Mouse (Mus musculus) Patski (cell line): ENCODE measurements around the gene Spred3. TPM values are rescaled to one million over a fixed set of nuclear protein-coding genes. Genes with fewer than 3 reads are reported as not detected.
"Not testable (repeated sequence)": the region's sequence is repeated elsewhere in the genome, so short reads cannot be mapped to it uniquely, and the experiment has no call there.

Experiments
- ATAC-seq: fragments of 100-300 bp; one replicate; pipeline ENCODE4 v1.8.0; 2021
- CTCF ChIA-PET: fragments of 350-600 bp; sonication (Branson Sonifier 250); formaldehyde crosslinking; loops from one replicate; lab custom pipeline; 2022; ENCODE audit warnings: inconsistent platforms; lab: Charles Lee
- POLR2A ChIA-PET: fragments of 350-600 bp; sonication (Branson Sonifier 250); formaldehyde crosslinking; loops from one replicate; lab custom pipeline; 2022; ENCODE audit warnings: antibody characterized with exemption, inconsistent platforms; lab: Charles Lee
- DNase-seq: peaks from one replicate; pipeline ENCODE4 v3.0.0-alpha.2; 2011; ENCODE audit warnings: low read depth, low spot score
- H3K27me3 ChIP-seq: fragments of 371-371 bp; one replicate; pipeline ENCODE4 v1.5.1; 2021
- CTCF ChIP-seq: fragments of 100-300 bp; IDR thresholded peaks from one replicate; pipeline ENCODE4 v1.5.1; 2021
- in situ Hi-C: fragments of 300-500 bp; cut with MboI; formaldehyde crosslinking; loops from 3 replicates; pipeline ENCODE4 v1.11.1; 2018; ENCODE audit warnings: low pct_unique_long_range_greater_than_20kb, mixed read lengths
- polyA plus RNA-seq: library from polyadenylated mRNA; unstranded; gene quantifications from one replicate; pipeline ENCODE4 v1.2.3, GENCODE M21; 2021

The Spred3 gene
- polyA plus RNA-seq, 1 experiment from 2014 or later, result 42.6 TPM

DNA sequence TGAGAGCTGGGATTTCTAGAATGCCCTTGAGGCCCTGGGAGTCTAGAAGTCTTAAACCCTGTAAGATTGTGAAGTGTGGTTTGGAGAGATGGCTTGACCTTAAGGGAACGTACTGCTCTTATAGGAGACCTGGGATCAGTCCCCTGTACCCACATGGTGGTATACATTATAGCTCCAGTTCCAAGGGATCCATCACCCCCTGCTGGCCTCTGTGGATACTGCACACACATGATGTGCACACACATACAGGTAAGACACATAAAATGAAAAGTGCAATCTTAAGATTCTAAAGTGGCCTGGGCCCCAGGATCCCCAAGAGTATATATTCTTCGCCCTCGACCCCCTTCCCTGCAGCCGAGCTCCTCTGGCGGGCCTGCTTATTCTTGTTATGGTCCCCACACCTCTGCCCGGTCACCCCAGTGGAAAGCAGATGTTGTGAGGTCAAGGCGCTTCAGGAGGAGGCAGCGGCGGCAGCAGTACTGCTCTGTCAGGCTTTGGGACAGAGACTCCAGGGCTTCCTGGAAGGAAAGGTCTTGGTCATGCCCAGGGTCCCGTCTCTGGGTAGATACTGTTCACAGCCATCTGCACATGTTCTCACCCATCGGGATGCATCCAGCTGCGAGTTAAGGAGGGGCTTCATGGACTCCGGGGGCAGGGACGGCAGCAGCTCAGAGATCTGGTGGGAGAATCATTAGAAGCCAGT, 16.0 kb downstream of the Spred3 start:
- POLR2A ChIA-PET, result interaction anchor here (1.2 kb wide), 1 partner anchor 16 kb away, joined by 3 read pairs; no protein-coding TSS in a partner anchor
- CTCF ChIA-PET, result interaction anchor here (1.4 to 1.6 kb wide), 2 partner anchors 8 to 13 kb away, joined by 3 to 5 read pairs; no protein-coding TSS in a partner anchor
- no peaks in the 10 kb centered on the region for H3K27me3 ChIP-seq
- TF ChIP-seq CTCF, result no peak
- in situ Hi-C loops, result no loop called here
- DNase-seq (no peak), ATAC-seq (no peak)

DNA sequence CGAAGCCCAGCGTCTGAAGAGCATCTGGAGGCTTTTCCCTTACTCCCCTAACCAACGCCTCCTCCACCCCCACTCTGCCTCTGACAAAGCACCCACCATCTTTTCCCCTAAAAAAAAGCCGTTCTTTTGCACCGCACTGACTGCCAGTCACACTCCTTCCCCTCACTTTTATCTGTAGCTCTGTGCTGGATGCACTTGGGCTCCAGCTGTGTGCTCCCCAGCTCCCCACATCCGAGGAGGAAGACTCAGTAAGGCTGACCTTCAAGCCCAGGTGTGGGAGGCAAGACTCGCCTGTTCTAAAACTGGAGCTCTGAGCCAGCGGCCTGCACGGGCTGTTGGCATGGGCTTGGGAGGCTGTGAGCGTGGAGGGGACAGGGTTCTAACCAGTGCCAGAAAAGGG, 18.7 kb downstream of the Spred3 start:
- ChIA-PET CTCF (interaction anchor here (0.9 kb wide), 1 partner anchor 149 kb away, joined by 3 read pairs; no protein-coding TSS in a partner anchor), POLR2A (no interaction called here)
- no peak for DNase-seq
- TF ChIP-seq CTCF, result no peak
- no peak for ATAC-seq
- in situ Hi-C loops, result no loop called here
- peaks cover 5% of the 10 kb centered on the region for H3K27me3 ChIP-seq

DNA sequence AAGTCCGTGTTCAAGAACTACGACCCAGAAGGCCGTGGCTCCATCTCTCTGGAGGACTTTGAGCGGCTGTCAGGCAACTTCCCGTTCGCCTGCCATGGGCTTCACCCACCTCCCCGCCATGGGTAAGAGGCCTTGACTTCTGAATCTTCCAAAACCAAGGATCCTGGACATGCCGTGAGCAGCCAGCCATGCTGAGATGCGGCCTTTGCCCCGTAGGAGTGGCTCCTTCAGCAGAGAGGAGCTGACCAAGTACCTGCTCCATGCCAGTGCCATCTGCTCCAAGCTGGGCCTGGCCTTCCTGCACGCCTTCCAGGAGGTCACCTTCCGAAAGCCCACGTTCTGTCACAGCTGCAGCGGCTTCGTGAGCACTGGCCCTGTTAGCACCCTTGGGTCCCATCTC, 21.4 kb downstream of the Spred3 start:
- no peak for ATAC-seq
- CTCF ChIA-PET, result no interaction called here

DNA sequence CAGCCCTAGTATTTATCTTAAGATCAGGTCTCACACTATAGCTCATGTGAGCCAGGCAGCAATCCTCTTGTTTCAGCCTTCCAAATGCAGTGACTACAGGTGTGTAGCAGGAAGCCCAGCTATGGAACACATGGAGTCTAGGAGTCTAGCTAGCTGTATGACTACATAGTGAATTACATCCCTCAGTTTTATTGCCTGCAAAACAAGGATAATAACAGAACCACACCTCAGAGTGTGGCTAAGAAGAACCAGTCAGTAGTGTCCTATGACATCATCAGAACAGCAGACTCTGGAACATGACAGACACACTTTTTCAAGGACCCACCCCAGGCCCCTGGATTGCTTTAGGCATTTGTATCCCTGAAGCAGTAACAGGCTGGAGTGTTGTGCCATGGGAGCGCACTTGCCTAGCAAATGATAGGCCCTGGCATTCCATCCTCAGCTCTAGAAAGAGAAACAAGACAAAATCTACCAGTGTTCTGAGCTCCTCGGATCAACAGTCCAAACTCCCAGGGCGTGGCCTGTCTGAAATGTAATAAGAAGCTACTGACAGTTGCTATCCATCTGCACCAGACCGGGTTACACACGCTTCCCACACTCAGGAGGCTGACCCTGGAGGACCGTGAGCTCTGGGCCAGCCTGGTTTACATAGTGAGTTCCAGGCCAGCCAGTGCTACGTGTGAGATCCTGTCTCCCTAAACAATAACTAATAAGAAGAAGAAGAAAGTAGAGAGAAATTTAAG, 23.4 kb downstream of the Spred3 start:
- ChIA-PET POLR2A (no interaction called here), CTCF (interaction anchor here (1.2 to 1.9 kb wide), 2 partner anchors 8 to 21 kb away, joined by 3 to 5 read pairs; partner anchors contain the start of gene Ryr1)
- no peak for TF ChIP-seq CTCF
- peaks cover 5% of the 10 kb centered on the region for H3K27me3 ChIP-seq
- in situ Hi-C loops, result no loop called here
- DNase-seq (no peak), ATAC-seq (no peak)

More for the DNA sequence above, 21.4 kb downstream of the Spred3 start:
- TF ChIP-seq CTCF, result no peak
- H3K27me3 ChIP-seq, result peaks cover 5% of the 10 kb centered on the region
- POLR2A ChIA-PET, result no interaction called here
- DNase-seq, result no peak
- in situ Hi-C loops, result no loop called here

DNA sequence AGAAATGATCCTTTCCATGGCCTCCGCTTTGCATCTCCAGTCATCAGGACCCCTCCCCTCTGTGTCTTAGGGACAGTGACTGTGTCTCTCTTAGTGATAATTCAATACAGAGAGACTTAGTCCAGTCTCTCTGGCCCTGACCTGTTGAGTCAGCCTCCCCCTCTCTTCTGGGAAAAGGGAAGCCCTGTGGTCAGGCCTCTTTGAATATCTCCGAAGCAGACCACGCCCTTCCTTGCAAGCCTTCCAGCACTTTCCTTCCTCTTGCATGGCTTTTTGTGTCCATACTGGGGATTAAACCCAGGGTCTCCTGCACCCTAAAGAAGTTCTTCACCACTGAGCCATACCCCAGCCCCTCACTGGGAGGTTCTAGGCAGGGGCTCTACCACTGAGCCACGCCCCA, 26.2 kb downstream of the Spred3 start:
- ChIA-PET CTCF (no interaction called here), POLR2A (no interaction called here)
- no peak for TF ChIP-seq CTCF
- DNase-seq, result no peak
- in situ Hi-C loops, result no loop called here
- ATAC-seq, result no peak
- H3K27me3 ChIP-seq, result peaks cover 5% of the 10 kb centered on the region

DNA sequence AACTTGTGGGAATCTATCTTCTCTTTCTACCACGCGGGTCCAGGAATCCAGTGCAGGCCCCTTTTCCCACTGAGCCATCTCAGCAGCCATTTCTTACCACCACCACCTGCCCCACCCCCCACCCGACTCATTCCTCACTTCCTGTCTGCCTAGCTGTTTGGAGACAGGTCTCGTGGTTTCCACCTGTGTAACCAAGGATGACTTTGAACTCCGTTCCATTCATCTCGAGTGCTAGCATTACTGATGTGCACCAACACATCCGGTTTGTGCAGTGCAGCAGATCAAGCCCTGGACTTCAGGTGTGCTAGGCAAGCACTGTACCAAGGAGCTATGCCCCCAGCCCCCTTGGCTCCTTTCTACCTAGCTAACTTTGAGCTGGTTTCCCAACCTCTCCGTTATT, 28.8 kb downstream of the Spred3 start:
- ATAC-seq (no peak), DNase-seq (no peak)
- no peak for TF ChIP-seq CTCF
- ChIA-PET POLR2A (no interaction called here), CTCF (interaction anchor here (1.5 kb wide), 1 partner anchor 13 kb away, joined by 3 read pairs; no protein-coding TSS in a partner anchor)
- peaks cover 10% of the 10 kb centered on the region for H3K27me3 ChIP-seq
- in situ Hi-C loops, result no loop called here

DNA sequence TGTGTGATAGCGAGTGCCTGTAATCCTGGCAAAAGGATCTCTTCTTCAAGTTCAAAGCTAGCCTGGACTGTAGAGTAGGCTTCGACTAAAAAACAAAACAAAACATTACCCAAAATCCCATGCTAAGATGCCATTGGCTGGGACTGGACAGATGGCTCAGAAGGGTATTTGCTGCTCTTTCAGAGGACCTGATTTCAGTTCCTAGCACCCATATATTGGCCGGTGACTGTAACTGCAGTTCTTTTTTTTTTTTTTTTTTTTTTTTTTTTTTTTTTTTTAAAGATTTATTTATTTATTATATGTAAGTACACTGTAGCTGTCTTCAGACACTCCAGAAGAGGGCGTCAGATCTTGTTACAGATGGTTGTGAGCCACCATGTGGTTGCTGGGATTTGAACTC, 31.0 kb downstream of the Spred3 start:
- in situ Hi-C loops, result loop anchor here (5.0 kb wide), 1 partner anchor 93 kb away; the partner anchor contains the start of gene Kcnk6
- not testable (repeated sequence) for DNase-seq, ATAC-seq
- ChIA-PET CTCF (interaction anchor here (0.8 kb wide), 1 partner anchor 8 kb away, joined by 3 read pairs; no protein-coding TSS in a partner anchor), POLR2A (interaction anchor here (1.2 kb wide), 1 partner anchor 16 kb away, joined by 3 read pairs; no protein-coding TSS in a partner anchor)
- peaks cover 23% of the 10 kb centered on the region for H3K27me3 ChIP-seq

DNA sequence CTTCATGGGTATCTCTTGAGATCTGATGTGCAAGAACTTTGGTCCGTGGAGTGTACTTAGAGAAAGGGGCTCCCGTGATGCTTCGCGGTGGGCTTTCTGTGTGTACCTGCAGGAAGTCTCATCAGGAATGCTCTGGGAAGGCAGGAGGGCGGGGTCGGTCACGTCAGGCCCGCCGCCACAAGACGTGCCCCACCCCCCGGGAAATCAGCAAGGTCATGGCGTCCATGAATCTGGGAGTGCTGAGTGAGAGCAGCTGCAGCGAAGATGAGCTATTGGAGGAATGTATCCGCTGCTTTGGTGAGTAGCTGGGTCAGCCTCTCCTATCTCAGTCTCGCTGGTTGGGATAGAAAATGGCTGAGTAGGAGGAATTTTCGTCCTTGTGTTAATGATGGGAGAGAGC, 32.8 kb downstream of the Spred3 start:
- ATAC-seq (no peak), DNase-seq (no peak)
- CTCF ChIA-PET, result no interaction called here
- in situ Hi-C loops, result loop anchor here (5.0 kb wide), 1 partner anchor 95 kb away; the partner anchor contains the start of gene Kcnk6
- POLR2A ChIA-PET, result interaction anchor here (0.7 kb wide), 1 partner anchor 138 kb away, joined by 8 read pairs; no protein-coding TSS in a partner anchor
- peaks cover 27% of the 10 kb centered on the region for H3K27me3 ChIP-seq
- TF ChIP-seq CTCF, result no peak

DNA sequence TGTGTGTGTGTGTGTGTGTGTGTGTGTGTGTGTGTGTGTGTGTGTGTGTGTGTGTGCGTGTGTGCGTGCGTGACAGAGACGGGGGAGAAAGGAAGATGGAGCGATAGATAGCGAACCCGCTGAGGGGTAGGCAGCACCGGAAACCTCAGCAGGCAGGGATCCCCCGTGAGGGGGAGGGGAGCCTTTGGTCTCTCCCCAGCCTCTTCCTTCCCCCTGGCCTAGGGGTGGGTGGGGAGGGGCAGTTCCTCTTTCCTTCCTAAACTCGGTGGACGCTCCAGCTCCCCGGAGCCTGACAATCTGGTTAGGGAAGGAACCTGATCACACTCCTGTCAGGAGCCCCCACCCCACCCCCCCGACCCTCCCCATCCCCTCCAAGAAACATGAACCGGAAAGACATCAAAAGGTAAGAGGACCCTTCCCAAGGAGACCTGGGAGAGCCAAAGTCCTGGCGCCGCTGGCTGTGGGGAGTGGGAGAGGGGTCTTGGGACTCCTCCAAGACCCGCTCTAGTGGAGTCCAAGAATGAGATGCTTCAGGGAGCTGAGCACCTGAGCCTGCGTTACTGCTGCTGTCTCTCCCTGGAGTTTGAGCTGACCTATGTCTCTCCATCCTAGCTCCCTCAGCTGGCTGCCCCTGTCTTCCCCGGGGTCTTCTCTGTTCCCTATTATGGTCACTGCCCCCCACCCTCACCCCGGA, 35.4 kb downstream of the Spred3 start, which contains the start of gene Rasgrp4:
TSS of gene Rasgrp4 (plus strand) at position 159 of the 694 bp plus-strand sequence.
- ATAC-seq, result no peak
- no peak for TF ChIP-seq CTCF
- ChIA-PET POLR2A (no interaction called here), CTCF (no interaction called here)
- DNase-seq, result no peak
- H3K27me3 ChIP-seq, result peaks cover 27% of the 10 kb centered on the region
- in situ Hi-C loops, result loop anchor here (5.0 kb wide), 1 partner anchor 97 kb away; the partner anchor contains the start of gene Kcnk6

DNA sequence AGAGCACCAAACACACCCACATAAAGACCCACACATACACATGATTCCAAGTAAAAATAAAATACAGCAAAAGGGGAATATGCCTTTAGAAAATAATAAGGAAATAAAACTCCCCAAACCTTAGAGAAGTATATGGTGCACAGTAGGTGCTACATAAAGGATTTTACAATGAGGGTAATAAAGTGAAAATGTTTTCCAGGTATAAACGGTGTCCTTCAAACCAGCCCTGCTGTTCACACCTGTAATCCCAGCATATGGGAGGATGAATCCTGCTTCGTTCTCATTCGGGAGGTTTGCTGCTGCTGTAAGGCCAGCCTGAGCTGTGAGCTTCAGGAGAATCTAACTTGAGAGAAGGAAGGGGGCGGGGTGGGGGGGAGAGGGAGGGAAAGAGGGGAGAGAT, 36.0 kb downstream of the Spred3 start:
- ChIA-PET POLR2A (no interaction called here), CTCF (no interaction called here)
- no peak for TF ChIP-seq CTCF
- H3K27me3 ChIP-seq, result peaks cover 27% of the 10 kb centered on the region
- DNase-seq (no peak), ATAC-seq (no peak)
- in situ Hi-C loops, result no loop called here
